Mouse (Mus musculus) liver, embryonic 14.5 days (tissue): ENCODE results near the gene Mlana.

Experiments
- CTCF ChIP-seq: IDR thresholded peaks from 2 replicates; pipeline ENCODE4 v1.5.1; 2016; ENCODE audit warnings: antibody characterized with exemption, low read depth, control low read depth
- EP300 ChIP-seq: IDR thresholded peaks from 2 replicates; pipeline ENCODE4 v1.6.1; 2016; ENCODE audit warnings: antibody characterized with exemption, low read depth

- TF ChIP-seq CTCF (no peak), EP300 (no peak)
These were observed 43.8 kb upstream of the Mlana start for GRCm38 (mm10) chr19:29653768-29654265.
